Mouse (Mus musculus): ENCODE measurements around the gene Maml2.

Gene Maml2

GRCm38 (mm10) chr9:13297668-13298512, at the start of gene Maml2:
Gene Maml2, plus strand, starts transcription at chr9:13297957.
- peak; percentile 63 for DNase-seq

- DNase-seq, result no peak
Measured at GRCm38 (mm10) chr9:13248104-13248503, 49.7 kb upstream of the Maml2 start.

- DNase-seq, result no peak
Measured at GRCm38 (mm10) chr9:13251251-13251650, 46.5 kb upstream of the Maml2 start.

- no peak for DNase-seq
Measured at GRCm38 (mm10) chr9:13256726-13257125, 41.0 kb upstream of the Maml2 start.

- no peak for DNase-seq
Measured at GRCm38 (mm10) chr9:13258173-13258572, 39.6 kb upstream of the Maml2 start.

GRCm38 (mm10) chr9:13260980-13261379, 36.8 kb upstream of the Maml2 start:
- DNase-seq, result no peak

- DNase-seq, result no peak
Measured at GRCm38 (mm10) chr9:13273219-13273618, 24.5 kb upstream of the Maml2 start.

- DNase-seq, result no peak
Measured at GRCm38 (mm10) chr9:13287482-13287881, 10.3 kb upstream of the Maml2 start.

- peak; percentile 93 for DNase-seq
Measured at GRCm38 (mm10) chr9:13296274-13297121, 1.3 kb upstream of the Maml2 start.

GRCm38 (mm10) chr9:13297122-13297667, 562 bp upstream of the Maml2 start:
- DNase-seq, result no peak

GRCm38 (mm10) chr9:13298513-13298878, 739 bp downstream of the Maml2 start:
- DNase-seq, result no peak

GRCm38 (mm10) chr9:13299190-13299589, 1.4 kb downstream of the Maml2 start:
- DNase-seq, result no peak

GRCm38 (mm10) chr9:13300041-13300441, 2.3 kb downstream of the Maml2 start:
- peak; percentile 43 for DNase-seq

- no peak for DNase-seq
Measured at GRCm38 (mm10) chr9:13300891-13301782, 3.4 kb downstream of the Maml2 start.

GRCm38 (mm10) chr9:13302183-13302825, 4.5 kb downstream of the Maml2 start:
- no peak for DNase-seq

- no peak for DNase-seq
Measured at GRCm38 (mm10) chr9:13303099-13303771, 5.5 kb downstream of the Maml2 start.

- no peak for DNase-seq
Measured at GRCm38 (mm10) chr9:13303976-13304375, 6.2 kb downstream of the Maml2 start.

- DNase-seq, result no peak
Measured at GRCm38 (mm10) chr9:13306471-13306870, 8.7 kb downstream of the Maml2 start.

- no peak for DNase-seq
Measured at GRCm38 (mm10) chr9:13307226-13307625, 9.5 kb downstream of the Maml2 start.

- DNase-seq, result no peak
Measured at GRCm38 (mm10) chr9:13308718-13309117, 11.0 kb downstream of the Maml2 start.

GRCm38 (mm10) chr9:13309807-13310206, 12.1 kb downstream of the Maml2 start:
- no peak for DNase-seq
